Mouse (Mus musculus): ENCODE results near the gene Btbd6. TPM values are rescaled to one million over a fixed set of nuclear protein-coding genes. Genes with fewer than 3 reads are reported as not detected.

The Btbd6 gene
- polyA plus RNA-seq (2015; fragmentation: Nextera tagmentation; extraction: Ambion mirVana) = 5.5 and 5.8 TPM in 2 replicates

GRCm38 (mm10) chr12:112976371-112977073 is at the start of gene Btbd6:
TSS of gene Btbd6 (plus strand) at chr12:112976482.
- H3K9me3 ChIP-seq (replicated peaks) = no peaks in the 10 kb centered on the region
- H3K4me1 ChIP-seq (replicated peaks) = peaks cover 21% of the 10 kb centered on the region
- H3K27me3 ChIP-seq = no peaks in the 10 kb centered on the region
- peaks cover 75% of the 10 kb centered on the region for H3K36me3 ChIP-seq (replicated peaks)
- WGBS (ENCODE audit: insufficient replicate concordance) = under 1% methylated on average over 72 of the region's 80 CpGs
- ATAC-seq (ENCODE audit: insufficient read depth) = peak; percentile 91
- H3K4me2 ChIP-seq = peak within 1 kb of the TSS; percentile 90
- H3K4me3 ChIP-seq (replicated peaks) = peak within 1 kb of the TSS; percentile 74
- peak within 1 kb of the TSS; percentile 69 for H3K9ac ChIP-seq
- peak within 1 kb of the TSS; percentile 73 for H3K27ac ChIP-seq (replicated peaks)

DNA sequence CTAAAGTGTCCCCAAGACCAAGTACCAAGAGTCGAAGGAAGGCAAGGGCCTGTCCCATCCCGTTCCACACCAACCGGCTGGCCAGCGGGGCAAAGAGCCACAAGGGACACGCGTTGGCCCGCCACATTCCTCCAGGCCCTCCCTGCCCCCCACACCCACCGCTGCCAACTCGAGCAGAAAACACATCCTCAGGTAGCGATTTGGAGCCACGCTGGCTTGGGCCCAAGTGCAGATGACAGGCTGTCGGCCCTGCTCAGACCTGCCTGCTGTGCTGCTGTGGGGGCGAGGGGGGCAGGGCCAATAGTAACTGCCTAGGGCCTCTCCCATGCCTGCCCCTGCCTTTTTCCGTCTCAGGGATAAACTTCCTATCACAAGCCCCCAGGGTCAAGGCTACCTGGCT is 49.0 kb upstream of the Btbd6 start:
- H3K4me2 ChIP-seq = no peak overlapping the region
- 76% methylated on average over 14 of the region's 14 CpGs for WGBS (ENCODE audit: insufficient replicate concordance)
- no peaks in the 10 kb centered on the region for H3K9me3 ChIP-seq (replicated peaks)
- peaks cover 16% of the 10 kb centered on the region for H3K4me1 ChIP-seq (replicated peaks)
- no peak for ATAC-seq (ENCODE audit: insufficient read depth)
- no peak overlapping the region for H3K4me3 ChIP-seq (replicated peaks)
- no peak overlapping the region for H3K9ac ChIP-seq
- H3K27me3 ChIP-seq = peaks cover 76% of the 10 kb centered on the region
- H3K36me3 ChIP-seq (replicated peaks) = no peaks in the 10 kb centered on the region
- H3K27ac ChIP-seq (replicated peaks) = no peak overlapping the region

DNA sequence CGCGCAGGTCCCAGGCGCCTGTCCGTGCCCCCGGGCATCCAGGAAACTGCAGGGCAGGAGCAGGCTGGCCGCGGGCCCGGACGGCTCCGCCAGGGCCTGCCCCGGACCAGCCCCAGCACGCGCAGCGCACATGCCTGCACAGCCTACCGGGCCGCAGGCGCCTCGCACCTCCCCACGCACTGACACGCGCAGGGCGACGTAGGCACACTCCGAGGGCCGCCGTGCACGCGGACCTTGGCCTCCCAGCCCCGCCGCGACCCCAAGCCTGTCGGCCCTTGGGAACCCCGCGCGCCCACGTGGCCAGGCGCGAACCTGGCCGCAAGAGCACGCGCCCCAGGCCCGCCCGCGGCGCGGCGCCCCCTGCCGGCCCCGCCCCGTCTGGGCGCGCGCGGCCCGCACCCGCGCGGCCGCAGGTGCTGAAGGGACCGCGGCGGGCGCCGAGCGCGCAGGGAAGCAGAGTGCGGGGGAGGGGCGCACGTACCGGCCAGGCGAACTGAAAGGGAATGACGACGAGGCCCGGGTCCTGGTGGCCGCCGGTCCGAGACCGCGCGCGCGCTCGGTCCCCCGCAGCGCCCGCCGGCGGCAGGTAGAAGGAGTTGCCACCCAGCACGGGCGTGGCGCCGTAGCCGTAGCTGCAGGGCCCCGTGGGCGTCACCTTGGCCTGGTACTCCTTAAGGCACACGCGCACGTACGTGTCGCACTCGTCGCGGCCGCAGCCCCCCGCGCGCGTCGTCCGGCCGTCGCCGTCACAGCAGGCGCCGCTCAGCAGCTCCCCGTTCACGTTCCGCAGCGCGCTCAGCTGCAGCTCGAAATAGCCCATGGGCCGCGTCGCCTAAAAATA is 47.7 kb upstream of the Btbd6 start:
- peaks cover 88% of the 10 kb centered on the region for H3K27me3 ChIP-seq
- peak overlapping the region; percentile 47 for H3K4me3 ChIP-seq (replicated peaks)
- ATAC-seq (ENCODE audit: insufficient read depth) = no peak
- no peaks in the 10 kb centered on the region for H3K9me3 ChIP-seq (replicated peaks)
- no peak overlapping the region for H3K27ac ChIP-seq (replicated peaks)
- H3K4me1 ChIP-seq (replicated peaks) = peaks cover 16% of the 10 kb centered on the region
- peak overlapping the region; percentile 67 for H3K4me2 ChIP-seq
- H3K9ac ChIP-seq = no peak overlapping the region
- WGBS (ENCODE audit: insufficient replicate concordance) = 3% methylated on average over 120 of the region's 124 CpGs
- no peaks in the 10 kb centered on the region for H3K36me3 ChIP-seq (replicated peaks)

DNA sequence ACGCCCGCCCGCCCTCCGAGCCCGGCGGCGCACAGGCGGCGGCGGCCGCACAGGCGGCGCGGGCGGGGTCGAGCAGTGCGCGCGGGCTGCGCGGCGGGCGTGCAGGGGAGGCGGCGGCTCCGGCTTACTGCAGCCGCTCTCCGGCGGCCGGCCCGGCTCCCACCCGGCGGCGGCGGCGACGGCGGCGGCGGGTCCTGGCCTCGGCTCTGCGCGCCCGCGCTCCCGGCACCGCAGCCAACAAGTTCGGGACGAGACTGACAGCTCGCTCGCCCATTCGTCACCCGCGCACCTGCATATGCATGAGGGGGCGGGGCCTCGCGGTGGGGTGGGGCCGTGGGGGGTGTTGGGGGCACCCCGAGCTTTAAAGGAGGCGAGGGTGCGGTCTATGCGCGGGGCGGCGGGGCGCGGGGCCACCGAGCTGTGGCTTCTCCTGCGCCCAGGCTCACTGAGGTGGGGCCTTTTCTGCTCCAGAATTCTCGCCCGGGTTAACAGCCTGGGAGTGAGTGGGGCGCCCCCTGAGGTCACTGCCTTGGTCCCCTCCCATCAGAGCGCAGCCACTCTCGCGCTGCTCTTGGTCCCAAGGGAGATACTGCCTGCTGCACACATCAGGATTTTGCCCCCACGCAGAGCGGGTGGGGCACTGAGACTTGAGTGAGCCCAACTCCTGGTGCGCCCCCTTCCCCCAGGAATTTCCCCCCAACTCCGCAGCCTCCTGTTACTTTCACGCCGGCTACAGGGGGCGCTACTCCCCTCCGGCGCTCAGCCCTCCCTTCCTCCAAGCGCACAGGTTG is 46.5 kb upstream of the Btbd6 start, which contains the start of gene Jag2:
Gene Jag2 (minus strand): TSS at position 215 of the 791 bp plus-strand sequence.
- H3K27ac ChIP-seq (replicated peaks) = no peak within 1 kb of the TSS
- no peaks in the 10 kb centered on the region for H3K9me3 ChIP-seq (replicated peaks)
- peaks cover 16% of the 10 kb centered on the region for H3K4me1 ChIP-seq (replicated peaks)
- peak within 1 kb of the TSS; percentile 47 for H3K4me3 ChIP-seq (replicated peaks)
- no peaks in the 10 kb centered on the region for H3K36me3 ChIP-seq (replicated peaks)
- 1% methylated on average over 77 of the region's 85 CpGs for WGBS (ENCODE audit: insufficient replicate concordance)
- peak; percentile 32 for ATAC-seq (ENCODE audit: insufficient read depth)
- H3K27me3 ChIP-seq = peaks cover 86% of the 10 kb centered on the region
- peak within 1 kb of the TSS; percentile 67 for H3K4me2 ChIP-seq
- H3K9ac ChIP-seq = no peak within 1 kb of the TSS

DNA sequence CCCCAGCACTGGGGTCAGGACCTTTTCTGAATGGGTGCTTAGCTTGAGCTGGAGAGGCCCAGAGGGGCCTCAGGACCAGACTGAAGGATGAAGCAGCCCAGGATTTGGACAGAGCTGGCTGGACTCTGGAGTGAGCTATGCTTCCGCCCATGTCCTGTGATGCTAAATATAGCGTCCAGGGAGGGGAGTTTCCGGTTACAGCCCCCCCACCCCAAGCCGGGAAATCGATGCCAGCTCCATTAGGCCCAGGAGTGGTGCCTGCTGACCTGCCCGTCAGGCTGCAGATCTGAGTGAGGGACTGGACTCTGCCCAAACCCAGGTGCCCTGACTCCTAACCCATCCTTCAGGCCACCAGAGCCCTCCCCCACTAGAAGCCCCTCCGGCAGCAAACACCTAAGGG is 43.6 kb upstream of the Btbd6 start:
- Histone ChIP-seq H3K4me3 (replicated peaks) (no peak overlapping the region), H3K27me3 (peaks cover 58% of the 10 kb centered on the region), H3K9ac (no peak overlapping the region), H3K27ac (replicated peaks) (no peak overlapping the region), H3K36me3 (replicated peaks) (no peaks in the 10 kb centered on the region), H3K4me1 (replicated peaks) (peaks cover 16% of the 10 kb centered on the region), H3K4me2 (no peak overlapping the region), H3K9me3 (replicated peaks) (no peaks in the 10 kb centered on the region)
- WGBS (ENCODE audit: insufficient replicate concordance) = 34% methylated on average over 7 of the region's 7 CpGs
- ATAC-seq (ENCODE audit: insufficient read depth) = no peak

- 40% methylated on average over 9 of the region's 9 CpGs for WGBS (ENCODE audit: insufficient replicate concordance)
- Histone ChIP-seq H3K4me1 (replicated peaks) (peaks cover 20% of the 10 kb centered on the region), H3K4me3 (replicated peaks) (no peak overlapping the region), H3K27me3 (peaks cover 10% of the 10 kb centered on the region; the same call in 1 of the 2 replicates), H3K36me3 (replicated peaks) (no peaks in the 10 kb centered on the region), H3K27ac (replicated peaks) (no peak overlapping the region), H3K9ac (no peak overlapping the region), H3K9me3 (replicated peaks) (no peaks in the 10 kb centered on the region), H3K4me2 (no peak overlapping the region)
- ATAC-seq (ENCODE audit: insufficient read depth) = no peak
Observed at GRCm38 (mm10) chr12:112937906-112938305, 38.4 kb upstream of the Btbd6 start.

- H3K4me1 ChIP-seq (replicated peaks) = peaks cover 20% of the 10 kb centered on the region
- H3K36me3 ChIP-seq (replicated peaks) = no peaks in the 10 kb centered on the region
- no peak overlapping the region for H3K27ac ChIP-seq (replicated peaks)
- ATAC-seq (ENCODE audit: insufficient read depth) = no peak
- no peak overlapping the region for H3K9ac ChIP-seq
- H3K27me3 ChIP-seq = 0 out of 2 replicates have a peak, but pooled peaks cover 6% of the 10 kb centered on the region
- no peaks in the 10 kb centered on the region for H3K9me3 ChIP-seq (replicated peaks)
- no peak overlapping the region for H3K4me3 ChIP-seq (replicated peaks)
- 80% methylated on average over 10 of the region's 10 CpGs for WGBS (ENCODE audit: insufficient replicate concordance)
- H3K4me2 ChIP-seq = no peak overlapping the region
Observed at GRCm38 (mm10) chr12:112938366-112938765, 37.9 kb upstream of the Btbd6 start.

- H3K9ac ChIP-seq = no peak overlapping the region
- H3K27me3 ChIP-seq = 0 out of 2 replicates have a peak, but pooled peaks cover 5% of the 10 kb centered on the region
- WGBS (ENCODE audit: insufficient replicate concordance) = 64% methylated on average over 10 of the region's 10 CpGs
- H3K4me1 ChIP-seq (replicated peaks) = peaks cover 20% of the 10 kb centered on the region
- H3K36me3 ChIP-seq (replicated peaks) = no peaks in the 10 kb centered on the region
- no peaks in the 10 kb centered on the region for H3K9me3 ChIP-seq (replicated peaks)
- H3K4me2 ChIP-seq = no peak overlapping the region
- H3K27ac ChIP-seq (replicated peaks) = no peak overlapping the region
- ATAC-seq (ENCODE audit: insufficient read depth) = no peak
- no peak overlapping the region for H3K4me3 ChIP-seq (replicated peaks)
Observed at GRCm38 (mm10) chr12:112938873-112939565, 37.3 kb upstream of the Btbd6 start.

- WGBS (ENCODE audit: insufficient replicate concordance) = 73% methylated on average over 4 of the region's 4 CpGs
- Histone ChIP-seq H3K27ac (replicated peaks) (no peak overlapping the region), H3K4me2 (no peak overlapping the region), H3K36me3 (replicated peaks) (no peaks in the 10 kb centered on the region), H3K9me3 (replicated peaks) (no peaks in the 10 kb centered on the region), H3K27me3 (0 out of 2 replicates have a peak, but pooled peaks cover 5% of the 10 kb centered on the region), H3K4me3 (replicated peaks) (no peak overlapping the region), H3K9ac (no peak overlapping the region), H3K4me1 (replicated peaks) (peaks cover 20% of the 10 kb centered on the region)
- ATAC-seq (ENCODE audit: insufficient read depth) = no peak
Observed at GRCm38 (mm10) chr12:112940238-112940637, 36.0 kb upstream of the Btbd6 start.

- H3K9ac ChIP-seq = no peak overlapping the region
- no peaks in the 10 kb centered on the region for H3K9me3 ChIP-seq (replicated peaks)
- ATAC-seq (ENCODE audit: insufficient read depth) = no peak
- no peak overlapping the region for H3K27ac ChIP-seq (replicated peaks)
- H3K36me3 ChIP-seq (replicated peaks) = no peaks in the 10 kb centered on the region
- H3K4me2 ChIP-seq = no peak overlapping the region
- no peak overlapping the region for H3K4me3 ChIP-seq (replicated peaks)
- WGBS (ENCODE audit: insufficient replicate concordance) = 74% methylated on average over 9 of the region's 9 CpGs
- H3K27me3 ChIP-seq = 0 out of 2 replicates have a peak, but pooled peaks cover 6% of the 10 kb centered on the region
- peaks cover 20% of the 10 kb centered on the region for H3K4me1 ChIP-seq (replicated peaks)
Observed at GRCm38 (mm10) chr12:112940710-112941109, 35.6 kb upstream of the Btbd6 start.

Measured in liver, embryonic 15.5 days (tissue).